Mouse (Mus musculus): Measurements from ENCODE around the gene Pcdh10. TPM values are rescaled to one million over a fixed set of nuclear protein-coding genes. Genes with fewer than 3 reads are reported as not detected.

Gene Pcdh10
- polyA plus RNA-seq, 1 experiment from 2014 or later: 0.41 TPM

GRCm38 (mm10) chr3:45431691-45432090 is 53.5 kb downstream of the Pcdh10 start:
- 58% methylated on average over 1 of the region's 1 CpGs for WGBS

DNA sequence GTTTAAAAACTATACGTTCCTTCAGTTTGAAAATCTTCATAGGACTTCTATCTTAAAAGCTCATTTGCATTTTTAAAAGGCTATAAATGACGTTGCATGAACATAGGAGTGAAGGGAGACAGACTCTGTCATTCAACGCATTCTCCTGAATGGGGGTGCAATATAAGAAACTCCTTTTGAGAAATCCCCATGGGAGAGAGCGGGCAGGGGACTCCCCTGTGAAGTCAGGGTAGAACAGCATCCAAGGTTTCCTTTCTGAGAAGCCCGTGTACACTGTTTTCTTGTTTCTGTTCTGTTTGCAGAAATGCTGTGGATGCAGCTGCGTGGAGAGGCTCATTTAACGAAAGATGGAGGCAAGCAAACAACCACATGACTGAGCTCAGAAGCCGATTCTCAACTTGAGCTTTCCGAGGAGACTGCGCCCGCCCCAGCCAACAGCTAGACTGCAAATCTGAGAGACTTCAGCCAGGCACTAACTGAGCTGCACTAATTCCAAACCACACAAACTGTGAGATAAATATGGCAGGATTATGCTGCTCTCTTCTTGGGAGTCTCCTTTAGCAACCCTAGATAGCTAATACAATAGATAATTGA is 54.1 kb downstream of the Pcdh10 start:
- no peak for TF ChIP-seq EP300 (optimal IDR thresholded peaks at IDR 0.05)
- TF ChIP-seq CTCF (IDR thresholded peaks at IDR 0.05; ENCODE audit: low read depth): no peak
- Histone ChIP-seq H3K9ac (ENCODE audit: low read length) (no peak overlapping the region), H3K4me1 (replicated peaks; ENCODE audit: control insufficient read depth, insufficient read depth) (no peaks in the 10 kb centered on the region), H3K27me3 (ENCODE audit: control insufficient read depth, insufficient read depth, low read length) (no peaks in the 10 kb centered on the region), H3K9me3 (ENCODE audit: control insufficient read depth, low read length) (no peaks in the 10 kb centered on the region), H3K4me3 (ENCODE audit: low read depth, low read length) (no peak overlapping the region), H3K4me2 (replicated peaks; ENCODE audit: low read depth) (no peak overlapping the region), H3K36me3 (ENCODE audit: control insufficient read depth, insufficient read depth, low read length) (no peaks in the 10 kb centered on the region), H3K27ac (replicated peaks) (no peak overlapping the region)
- ATAC-seq (ENCODE audit: low FRiP score, low TSS enrichment) (no peak), DNase-seq (ENCODE audit: low spot score) (no peak)
- WGBS: 51% methylated on average over 11 of the region's 11 CpGs

More at GRCm38 (mm10) chr3:45431691-45432090, 53.5 kb downstream of the Pcdh10 start:
- Histone ChIP-seq H3K4me1 (replicated peaks; ENCODE audit: control insufficient read depth, insufficient read depth) (no peaks in the 10 kb centered on the region), H3K4me3 (ENCODE audit: low read depth, low read length) (no peak overlapping the region), H3K9ac (ENCODE audit: low read length) (no peak overlapping the region), H3K4me2 (replicated peaks; ENCODE audit: low read depth) (no peak overlapping the region), H3K27me3 (ENCODE audit: control insufficient read depth, insufficient read depth, low read length) (no peaks in the 10 kb centered on the region), H3K9me3 (ENCODE audit: control insufficient read depth, low read length) (no peaks in the 10 kb centered on the region), H3K36me3 (ENCODE audit: control insufficient read depth, insufficient read depth, low read length) (no peaks in the 10 kb centered on the region), H3K27ac (replicated peaks) (no peak overlapping the region)
- ATAC-seq (ENCODE audit: low FRiP score, low TSS enrichment) (no peak), DNase-seq (ENCODE audit: low spot score) (no peak)
- TF ChIP-seq CTCF (IDR thresholded peaks at IDR 0.05; ENCODE audit: low read depth) (no peak), EP300 (optimal IDR thresholded peaks at IDR 0.05) (no peak)
